Mouse (Mus musculus): ENCODE data around the gene Map2k5. TPM values are rescaled to one million over a fixed set of nuclear protein-coding genes. Genes with fewer than 3 reads are reported as not detected.

The Map2k5 gene
- polyA plus RNA-seq, 1 experiment from 2014 or later = 28.7 TPM

GRCm38 (mm10) chr9:63194791-63195190, 182.9 kb downstream of the Map2k5 start:
- H3K9me3 ChIP-seq = no peaks in the 10 kb centered on the region
- H3K36me3 ChIP-seq = peaks cover 15% of the 10 kb centered on the region; the same call in 1 of the 2 replicates
- H3K27me3 ChIP-seq (ENCODE audit: insufficient read depth, poor library complexity, severe bottlenecking) = no peaks in the 10 kb centered on the region
- peaks cover 56% of the 10 kb centered on the region for H3K4me1 ChIP-seq
- H3K4me3 ChIP-seq = no peak overlapping the region
- 0 out of 2 replicates have a peak overlapping the region, but pooled peaks have one; percentile 59 for H3K27ac ChIP-seq
- no peak for DNase-seq (ENCODE audit: low spot score)
- 51% methylated on average over 9 of the region's 9 CpGs for WGBS

DNA sequence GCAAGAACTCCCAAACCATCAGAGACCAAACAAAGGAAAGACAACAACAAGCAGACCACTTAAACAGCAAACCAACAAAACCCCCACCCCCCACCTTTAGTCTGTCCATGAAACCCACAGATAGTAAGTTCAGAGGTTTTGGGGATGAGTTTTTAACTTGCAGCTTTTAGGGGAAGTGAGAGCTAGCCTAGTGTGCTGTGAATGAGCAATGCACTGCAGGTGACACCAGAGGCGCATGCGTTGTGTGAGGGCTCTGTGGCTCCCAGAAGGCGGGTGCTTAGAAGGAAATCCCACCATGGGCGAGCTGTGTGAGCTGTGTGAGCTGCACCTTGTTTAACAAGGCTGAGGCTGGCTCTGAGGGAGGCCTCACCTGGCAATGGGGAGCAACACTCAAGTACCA, 184.9 kb downstream of the Map2k5 start:
- H3K27me3 ChIP-seq (ENCODE audit: insufficient read depth, poor library complexity, severe bottlenecking) = no peaks in the 10 kb centered on the region
- H3K36me3 ChIP-seq = peaks cover 19% of the 10 kb centered on the region; the same call in 1 of the 2 replicates
- WGBS = 53% methylated on average over 4 of the region's 4 CpGs
- H3K27ac ChIP-seq = peak overlapping the region; percentile 11; the same call in 1 of the 2 replicates
- no peak overlapping the region for H3K4me3 ChIP-seq
- peaks cover 59% of the 10 kb centered on the region for H3K4me1 ChIP-seq
- DNase-seq (ENCODE audit: low spot score) = no peak
- H3K9me3 ChIP-seq = no peaks in the 10 kb centered on the region

- Histone ChIP-seq H3K27ac (no peak overlapping the region), H3K27me3 (ENCODE audit: insufficient read depth, poor library complexity, severe bottlenecking) (peaks cover 31% of the 10 kb centered on the region), H3K4me1 (peaks cover 26% of the 10 kb centered on the region), H3K4me3 (no peak overlapping the region), H3K36me3 (peaks cover 18% of the 10 kb centered on the region), H3K9me3 (no peaks in the 10 kb centered on the region)
- 20% methylated on average over 7 of the region's 7 CpGs for WGBS
- DNase-seq (ENCODE audit: low spot score) = no peak
These were observed 190.4 kb downstream of the Map2k5 start for GRCm38 (mm10) chr9:63187310-63187709.

GRCm38 (mm10) chr9:63185249-63185648, 192.5 kb downstream of the Map2k5 start:
- no peak for DNase-seq (ENCODE audit: low spot score)
- Histone ChIP-seq H3K36me3 (peaks cover 9% of the 10 kb centered on the region), H3K9me3 (no peaks in the 10 kb centered on the region), H3K27me3 (ENCODE audit: insufficient read depth, poor library complexity, severe bottlenecking) (peaks cover 44% of the 10 kb centered on the region), H3K4me3 (no peak overlapping the region), H3K27ac (no peak overlapping the region), H3K4me1 (peaks cover 37% of the 10 kb centered on the region)
- 73% methylated on average over 7 of the region's 7 CpGs for WGBS

DNA sequence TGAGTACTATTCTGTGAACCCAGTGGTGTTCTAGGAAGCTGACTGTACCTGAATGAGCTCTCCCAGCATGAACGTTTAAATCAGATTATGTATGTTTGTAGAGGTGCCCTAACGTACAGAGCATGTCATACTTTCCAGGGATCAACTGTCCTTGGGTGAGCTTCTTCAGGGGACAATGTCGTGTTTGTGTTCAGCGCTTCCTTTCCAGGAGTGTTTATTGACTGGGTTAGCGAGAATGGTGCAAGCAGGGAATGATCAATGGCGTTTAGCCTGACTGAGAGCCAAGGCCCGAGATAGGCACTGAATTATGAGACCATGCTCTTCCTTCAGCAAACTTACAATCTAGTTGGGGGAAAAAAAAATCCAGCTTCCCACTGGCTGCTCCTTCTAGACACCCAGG, 193.8 kb downstream of the Map2k5 start:
- Histone ChIP-seq H3K4me1 (peaks cover 36% of the 10 kb centered on the region), H3K27me3 (ENCODE audit: insufficient read depth, poor library complexity, severe bottlenecking) (peaks cover 58% of the 10 kb centered on the region)

DNA sequence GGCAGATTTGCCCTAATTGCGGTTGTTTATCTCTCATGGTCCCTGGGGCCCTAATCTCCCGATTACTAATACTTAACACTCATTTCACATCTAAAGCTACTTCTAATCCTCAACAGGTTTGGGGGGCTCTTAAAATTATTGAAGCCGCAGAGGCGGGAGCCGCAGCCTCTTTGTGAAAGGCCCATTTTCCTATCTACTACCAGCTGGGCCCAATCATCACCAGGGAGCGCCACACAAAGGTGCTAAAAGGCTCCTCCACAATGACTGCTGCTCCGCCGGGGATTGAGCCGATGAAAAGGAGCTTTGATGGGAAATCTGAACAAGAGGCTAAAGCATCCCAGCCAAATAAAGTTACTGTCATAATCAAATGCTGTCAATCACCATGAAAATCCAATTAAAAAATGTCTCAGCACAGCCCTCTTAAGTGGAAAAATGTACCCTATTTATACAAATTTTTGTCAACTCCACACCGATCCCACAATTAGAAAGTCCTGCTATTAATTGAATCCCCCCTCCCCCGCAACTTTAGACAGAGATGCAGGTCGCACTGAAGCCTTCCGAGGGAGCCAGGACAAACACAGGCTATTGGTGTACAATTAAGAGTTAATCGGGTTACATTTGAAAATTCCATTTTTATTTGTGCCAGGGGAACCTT, 195.3 kb downstream of the Map2k5 start:
- Histone ChIP-seq H3K4me1 (peaks cover 23% of the 10 kb centered on the region), H3K9me3 (no peaks in the 10 kb centered on the region), H3K36me3 (peaks cover 20% of the 10 kb centered on the region), H3K27ac (no peak overlapping the region), H3K27me3 (ENCODE audit: insufficient read depth, poor library complexity, severe bottlenecking) (peaks cover 72% of the 10 kb centered on the region), H3K4me3 (no peak overlapping the region)
- 24% methylated on average over 14 of the region's 14 CpGs for WGBS
- peak; percentile 78 for DNase-seq (ENCODE audit: low spot score)

More for the DNA sequence above, 193.8 kb downstream of the Map2k5 start:
- 76% methylated on average over 7 of the region's 7 CpGs for WGBS
- Histone ChIP-seq H3K9me3 (no peaks in the 10 kb centered on the region), H3K36me3 (peaks cover 16% of the 10 kb centered on the region), H3K4me3 (no peak overlapping the region), H3K27ac (no peak overlapping the region)
- no peak for DNase-seq (ENCODE audit: low spot score)

GRCm38 (mm10) chr9:63181337-63182178, 196.1 kb downstream of the Map2k5 start:
- Histone ChIP-seq H3K4me1 (peaks cover 19% of the 10 kb centered on the region), H3K27me3 (ENCODE audit: insufficient read depth, poor library complexity, severe bottlenecking) (peaks cover 69% of the 10 kb centered on the region), H3K9me3 (no peaks in the 10 kb centered on the region), H3K27ac (no peak overlapping the region), H3K36me3 (peaks cover 20% of the 10 kb centered on the region), H3K4me3 (no peak overlapping the region)
- DNase-seq (ENCODE audit: low spot score) = no peak
- 41% methylated on average over 11 of the region's 11 CpGs for WGBS

DNA sequence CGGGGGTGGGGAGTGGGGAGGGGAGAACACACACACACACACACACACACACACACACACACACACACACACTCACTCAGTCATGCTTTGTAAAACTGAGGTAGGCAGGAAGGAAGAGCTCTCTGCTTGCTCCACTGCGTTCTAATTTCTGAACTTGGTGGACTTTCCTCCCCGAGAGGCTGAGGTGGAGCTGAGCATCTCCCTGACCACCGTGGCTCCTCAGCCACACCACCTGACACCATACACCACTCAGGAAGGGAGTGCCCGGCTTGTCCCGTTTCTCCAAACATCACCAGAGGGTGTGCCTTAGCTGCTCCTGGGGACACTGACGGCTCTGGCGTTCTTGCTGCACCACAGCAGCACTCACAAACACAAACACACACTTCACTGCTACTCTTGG, 199.4 kb downstream of the Map2k5 start:
- Histone ChIP-seq H3K4me1 (peaks cover 19% of the 10 kb centered on the region), H3K36me3 (peaks cover 18% of the 10 kb centered on the region; the same call in 1 of the 2 replicates), H3K27me3 (ENCODE audit: insufficient read depth, poor library complexity, severe bottlenecking) (peaks cover 46% of the 10 kb centered on the region), H3K9me3 (no peaks in the 10 kb centered on the region), H3K4me3 (no peak overlapping the region), H3K27ac (no peak overlapping the region)
- WGBS = 78% methylated on average over 8 of the region's 8 CpGs
- DNase-seq (ENCODE audit: low spot score) = no peak

- peaks cover 16% of the 10 kb centered on the region; the same call in 1 of the 2 replicates for H3K36me3 ChIP-seq
- 85% methylated on average over 8 of the region's 8 CpGs for WGBS
- no peak for DNase-seq (ENCODE audit: low spot score)
- H3K27me3 ChIP-seq (ENCODE audit: insufficient read depth, poor library complexity, severe bottlenecking) = peaks cover 19% of the 10 kb centered on the region
- no peak overlapping the region for H3K27ac ChIP-seq
- no peaks in the 10 kb centered on the region for H3K4me1 ChIP-seq
- no peak overlapping the region for H3K4me3 ChIP-seq
- no peaks in the 10 kb centered on the region for H3K9me3 ChIP-seq
These were observed 203.5 kb downstream of the Map2k5 start for GRCm38 (mm10) chr9:63174001-63174721.

- H3K4me3 ChIP-seq = no peak overlapping the region
- WGBS = 66% methylated on average over 2 of the region's 2 CpGs
- no peaks in the 10 kb centered on the region for H3K9me3 ChIP-seq
- peaks cover 2% of the 10 kb centered on the region; the same call in 1 of the 2 replicates for H3K27me3 ChIP-seq (ENCODE audit: insufficient read depth, poor library complexity, severe bottlenecking)
- H3K4me1 ChIP-seq = peaks cover 3% of the 10 kb centered on the region; the same call in 1 of the 2 replicates
- peaks cover 21% of the 10 kb centered on the region; the same call in 1 of the 2 replicates for H3K36me3 ChIP-seq
- H3K27ac ChIP-seq = no peak overlapping the region
- no peak for DNase-seq (ENCODE audit: low spot score)
These were observed 205.8 kb downstream of the Map2k5 start for GRCm38 (mm10) chr9:63171951-63172350.

DNA sequence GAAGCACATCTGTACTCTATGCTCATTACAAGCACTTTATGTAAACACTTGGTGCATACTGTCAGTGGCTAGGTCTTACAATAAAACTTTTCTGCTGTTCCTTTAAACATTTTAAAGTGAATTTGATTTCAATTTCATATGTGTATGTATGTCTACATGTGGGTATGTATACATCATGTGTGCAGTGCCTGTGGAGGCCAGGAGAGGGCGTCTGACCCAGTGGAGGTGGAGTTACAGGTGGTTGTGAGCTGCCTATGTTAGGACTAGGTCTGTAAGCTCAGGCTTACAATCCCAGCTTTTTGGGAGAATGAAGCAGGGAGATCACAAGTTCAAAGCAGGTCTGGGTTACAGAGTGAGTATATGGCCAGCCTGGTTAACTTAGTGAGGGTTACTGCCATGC, 208.6 kb downstream of the Map2k5 start:
- Histone ChIP-seq H3K27me3 (ENCODE audit: insufficient read depth, poor library complexity, severe bottlenecking) (peaks cover 2% of the 10 kb centered on the region; the same call in 1 of the 2 replicates), H3K9me3 (no peaks in the 10 kb centered on the region), H3K4me3 (no peak overlapping the region), H3K27ac (no peak overlapping the region), H3K4me1 (peaks cover 27% of the 10 kb centered on the region), H3K36me3 (peaks cover 21% of the 10 kb centered on the region; the same call in 1 of the 2 replicates)
- WGBS = 82% methylated on average over 1 of the region's 1 CpGs
- no peak for DNase-seq (ENCODE audit: low spot score)

DNA sequence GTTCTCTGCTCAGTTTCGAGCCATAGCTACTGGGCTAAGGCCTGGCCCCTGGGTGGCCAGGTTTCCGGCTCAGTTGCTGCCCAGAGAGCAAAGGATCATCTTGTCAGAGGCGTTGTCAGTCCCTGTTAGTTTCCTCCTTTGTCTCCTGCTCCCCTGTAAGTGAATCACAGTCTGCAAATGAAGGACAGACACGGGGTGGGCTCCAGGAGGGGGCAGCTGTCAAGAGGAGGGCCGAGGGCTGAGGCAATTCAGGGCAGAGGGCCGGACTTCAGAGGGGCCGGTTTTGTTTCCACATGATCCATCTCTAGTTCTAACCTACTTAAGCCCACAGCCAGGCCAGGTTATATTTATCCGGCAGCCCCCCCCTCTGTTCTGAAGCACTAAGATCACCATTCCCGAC, 212.6 kb downstream of the Map2k5 start:
- DNase-seq (ENCODE audit: low spot score) = no peak
- peak overlapping the region; percentile 47; the same call in 1 of the 2 replicates for H3K27ac ChIP-seq
- H3K9me3 ChIP-seq = no peaks in the 10 kb centered on the region
- peaks cover 21% of the 10 kb centered on the region; the same call in 1 of the 2 replicates for H3K27me3 ChIP-seq (ENCODE audit: insufficient read depth, poor library complexity, severe bottlenecking)
- no peak overlapping the region for H3K4me3 ChIP-seq
- H3K36me3 ChIP-seq = peaks cover 40% of the 10 kb centered on the region
- peaks cover 39% of the 10 kb centered on the region for H3K4me1 ChIP-seq
- WGBS = 30% methylated on average over 9 of the region's 9 CpGs
